Mouse (Mus musculus): ENCODE results near the gene Mcee. TPM values are rescaled to one million over a fixed set of nuclear protein-coding genes. Genes with fewer than 3 reads are reported as not detected.

Mcee gene
- polyA plus RNA-seq, 1 experiment = 4.8 TPM

- Histone ChIP-seq H3K4me1 (ENCODE audit: control insufficient read depth, insufficient read depth, insufficient read length) (peaks cover 2% of the 10 kb centered on the region; the same call in 1 of the 2 replicates), H3K4me3 (ENCODE audit: extremely low read depth, insufficient read depth, insufficient read length) (no peak overlapping the region), H3K36me3 (ENCODE audit: control insufficient read depth, insufficient read depth, low read length) (peaks cover 7% of the 10 kb centered on the region), H3K27me3 (ENCODE audit: control insufficient read depth, insufficient read depth, low read length) (no peaks in the 10 kb centered on the region), H3K27ac (ENCODE audit: insufficient read depth, low read length) (no peak overlapping the region)
- 97% methylated on average over 23 of the region's 23 CpGs for WGBS
- TF ChIP-seq POLR2A (IDR thresholded peaks at IDR 0.05; ENCODE audit: low read depth, low read length) (no peak), CTCF (IDR thresholded peaks at IDR 0.05; ENCODE audit: extremely low read depth, insufficient read depth, insufficient read length, insufficient replicate concordance) (no peak)
- DNase-seq (ENCODE audit: low read depth in 1 of 2, low spot score in 2 of 2) = no peak
These were observed 20.2 kb upstream of the Mcee start for GRCm38 (mm10) chr7:64371940-64372878.

- DNase-seq (ENCODE audit: low read depth in 1 of 2, low spot score in 2 of 2) = no peak
- H3K36me3 ChIP-seq (ENCODE audit: control insufficient read depth, insufficient read depth, low read length) = peaks cover 14% of the 10 kb centered on the region
- TF ChIP-seq CTCF (IDR thresholded peaks at IDR 0.05; ENCODE audit: extremely low read depth, insufficient read depth, insufficient read length, insufficient replicate concordance) (no peak), POLR2A (IDR thresholded peaks at IDR 0.05; ENCODE audit: low read depth, low read length) (no peak)
- WGBS = 9% methylated on average over 18 of the region's 18 CpGs
- H3K27ac ChIP-seq (ENCODE audit: insufficient read depth, low read length) = peak overlapping the region; percentile 93
- H3K27me3 ChIP-seq (ENCODE audit: control insufficient read depth, insufficient read depth, low read length) = no peaks in the 10 kb centered on the region
- peaks cover 2% of the 10 kb centered on the region; the same call in 1 of the 2 replicates for H3K4me1 ChIP-seq (ENCODE audit: control insufficient read depth, insufficient read depth, insufficient read length)
- H3K4me3 ChIP-seq (ENCODE audit: extremely low read depth, insufficient read depth, insufficient read length) = peak overlapping the region; percentile 81
These were observed 19.1 kb upstream of the Mcee start for GRCm38 (mm10) chr7:64373147-64373829.

- H3K27me3 ChIP-seq (ENCODE audit: control insufficient read depth, insufficient read depth, low read length) = no peaks in the 10 kb centered on the region
- peaks cover 2% of the 10 kb centered on the region; the same call in 1 of the 2 replicates for H3K4me1 ChIP-seq (ENCODE audit: control insufficient read depth, insufficient read depth, insufficient read length)
- peak within 1 kb of the TSS; percentile 81 for H3K4me3 ChIP-seq (ENCODE audit: extremely low read depth, insufficient read depth, insufficient read length)
- peaks cover 18% of the 10 kb centered on the region for H3K36me3 ChIP-seq (ENCODE audit: control insufficient read depth, insufficient read depth, low read length)
- peak within 1 kb of the TSS; percentile 93 for H3K27ac ChIP-seq (ENCODE audit: insufficient read depth, low read length)
- peak; percentile 76 to 85 for DNase-seq (ENCODE audit: low read depth in 1 of 2, low spot score in 2 of 2)
- WGBS = 7% methylated on average over 27 of the region's 27 CpGs
- TF ChIP-seq POLR2A (IDR thresholded peaks at IDR 0.05; ENCODE audit: low read depth, low read length) (peak; percentile 46), CTCF (IDR thresholded peaks at IDR 0.05; ENCODE audit: extremely low read depth, insufficient read depth, insufficient read length, insufficient replicate concordance) (peak; percentile 30; the same call in 1 of the 2 replicates)
These were observed 18.4 kb upstream of the Mcee start, which contains the start of gene Fan1 for GRCm38 (mm10) chr7:64373830-64374562. Gene Fan1 (minus strand): TSS chr7:64374095.

- DNase-seq (ENCODE audit: low read depth in 1 of 2, low spot score in 2 of 2) = peak in 1 of 2 experiments; percentile 6
- H3K36me3 ChIP-seq (ENCODE audit: control insufficient read depth, insufficient read depth, low read length) = peaks cover 13% of the 10 kb centered on the region
These were observed 928 bp upstream of the Mcee start for GRCm38 (mm10) chr7:64391479-64391878.

GRCm38 (mm10) chr7:64392819-64393151, 378 bp downstream of the Mcee start:
- WGBS = 1% methylated on average over 15 of the region's 15 CpGs
- H3K27ac ChIP-seq (ENCODE audit: insufficient read depth, low read length) = peak overlapping the region; percentile 76

More at GRCm38 (mm10) chr7:64391479-64391878, 928 bp upstream of the Mcee start:
- Histone ChIP-seq H3K4me3 (ENCODE audit: extremely low read depth, insufficient read depth, insufficient read length) (peak overlapping the region; percentile 94), H3K27me3 (ENCODE audit: control insufficient read depth, insufficient read depth, low read length) (no peaks in the 10 kb centered on the region), H3K4me1 (ENCODE audit: control insufficient read depth, insufficient read depth, insufficient read length) (peaks cover 7% of the 10 kb centered on the region; the same call in 1 of the 2 replicates), H3K27ac (ENCODE audit: insufficient read depth, low read length) (no peak overlapping the region)
- TF ChIP-seq CTCF (IDR thresholded peaks at IDR 0.05; ENCODE audit: extremely low read depth, insufficient read depth, insufficient read length, insufficient replicate concordance) = no peak
- no peak for TF ChIP-seq POLR2A (IDR thresholded peaks at IDR 0.05; ENCODE audit: low read depth, low read length)
- 2% methylated on average over 8 of the region's 8 CpGs for WGBS

GRCm38 (mm10) chr7:64400725-64401124, 8.3 kb downstream of the Mcee start:
- WGBS = 89% methylated on average over 1 of the region's 1 CpGs

More at GRCm38 (mm10) chr7:64392819-64393151, 378 bp downstream of the Mcee start:
- Histone ChIP-seq H3K4me3 (ENCODE audit: extremely low read depth, insufficient read depth, insufficient read length) (peak overlapping the region; percentile 94), H3K36me3 (ENCODE audit: control insufficient read depth, insufficient read depth, low read length) (peaks cover 7% of the 10 kb centered on the region), H3K4me1 (ENCODE audit: control insufficient read depth, insufficient read depth, insufficient read length) (peaks cover 7% of the 10 kb centered on the region; the same call in 1 of the 2 replicates), H3K27me3 (ENCODE audit: control insufficient read depth, insufficient read depth, low read length) (no peaks in the 10 kb centered on the region)
- TF ChIP-seq CTCF (IDR thresholded peaks at IDR 0.05; ENCODE audit: extremely low read depth, insufficient read depth, insufficient read length, insufficient replicate concordance) = no peak
- no peak for TF ChIP-seq POLR2A (IDR thresholded peaks at IDR 0.05; ENCODE audit: low read depth, low read length)
- no peak for DNase-seq (ENCODE audit: low read depth in 1 of 2, low spot score in 2 of 2)

More at GRCm38 (mm10) chr7:64400725-64401124, 8.3 kb downstream of the Mcee start:
- Histone ChIP-seq H3K4me3 (ENCODE audit: extremely low read depth, insufficient read depth, insufficient read length) (no peak overlapping the region), H3K36me3 (ENCODE audit: control insufficient read depth, insufficient read depth, low read length) (0 out of 2 replicates have a peak, but pooled peaks cover 1% of the 10 kb centered on the region), H3K4me1 (ENCODE audit: control insufficient read depth, insufficient read depth, insufficient read length) (no peaks in the 10 kb centered on the region), H3K27me3 (ENCODE audit: control insufficient read depth, insufficient read depth, low read length) (no peaks in the 10 kb centered on the region), H3K27ac (ENCODE audit: insufficient read depth, low read length) (no peak overlapping the region)
- DNase-seq (ENCODE audit: low read depth in 1 of 2, low spot score in 2 of 2) = no peak
- TF ChIP-seq CTCF (IDR thresholded peaks at IDR 0.05; ENCODE audit: extremely low read depth, insufficient read depth, insufficient read length, insufficient replicate concordance) = no peak
- TF ChIP-seq POLR2A (IDR thresholded peaks at IDR 0.05; ENCODE audit: low read depth, low read length) = no peak
